Mouse (Mus musculus) lung, postnatal 0 days (tissue): ENCODE data around the gene Cdiptos. TPM values are rescaled to one million over a fixed set of nuclear protein-coding genes. Genes with fewer than 3 reads are reported as not detected.
A peak's percentile ranks its signal among the peaks of the same experiment; 100 is the strongest.

Source experiments
- ATAC-seq: fragments of 200-750 bp; cut with Nextera tagmentation; 2 replicates; pipeline ENCODE4 v1.8.0; 2017; ENCODE audit warnings: moderate library complexity
- DNase-seq: peaks from one replicate; pipeline ENCODE4 v3.0.0-alpha.2; 2016; ENCODE audit warnings: low spot score
- H3K27ac ChIP-seq: fragments of 300-500 bp; sonication (generic); 2 replicates; pipeline ENCODE4 v1.5.1; 2014; ENCODE audit warnings: antibody characterized with exemption, mild to moderate bottlenecking, low read length, mixed read lengths
- H3K27me3 ChIP-seq: fragments of 300-500 bp; sonication (generic); replicated peaks from 2 replicates; pipeline ENCODE4 v1.6.1; 2014; ENCODE audit warnings: low read length, mixed read lengths; ENCODE audit not compliant: insufficient read depth
- H3K36me3 ChIP-seq: fragments of 300-500 bp; sonication (generic); 2 replicates; pipeline ENCODE4 v1.6.1; 2014; ENCODE audit warnings: low read length, mixed read lengths; ENCODE audit not compliant: insufficient read depth
- H3K4me1 ChIP-seq: fragments of 300-500 bp; sonication (generic); 2 replicates; pipeline ENCODE4 v1.6.1; 2014; ENCODE audit warnings: antibody characterized with exemption, low read depth, low read length, mixed read lengths; ENCODE audit not compliant: insufficient read depth
- H3K4me2 ChIP-seq: fragments of 300-500 bp; sonication (generic); replicated peaks from 2 replicates; pipeline ENCODE4 v1.6.1; 2014; ENCODE audit warnings: low read depth, mild to moderate bottlenecking, low read length, moderate library complexity, mixed read lengths
- H3K4me3 ChIP-seq: fragments of 300-500 bp; sonication (generic); 2 replicates; pipeline ENCODE4 v1.5.1; 2014; ENCODE audit warnings: low read depth, low read length
- H3K9ac ChIP-seq: fragments of 300-500 bp; sonication (generic); replicated peaks from 2 replicates; pipeline ENCODE4 v1.6.1; 2014; ENCODE audit warnings: low read depth, mild to moderate bottlenecking
- H3K9me3 ChIP-seq: fragments of 300-500 bp; sonication (generic); 2 replicates; pipeline ENCODE4 v1.6.1; 2016; ENCODE audit warnings: low read length, mixed read lengths
- CTCF ChIP-seq: IDR thresholded peaks from 2 replicates; pipeline ENCODE4 v1.5.1; 2016; ENCODE audit warnings: antibody characterized with exemption, mild to moderate bottlenecking
- EP300 ChIP-seq: IDR thresholded peaks from 2 replicates; pipeline ENCODE4 v1.6.1; 2016; ENCODE audit warnings: antibody characterized with exemption, mild to moderate bottlenecking, control low read depth
- WGBS: fragments of 180-500 bp; shearing (Covaris S2); extraction: QIAGEN DNeasy Blood & Tissue Kit; methylation state at CpG from one replicate; pipeline ENCODE4 v1.1.7; 2014; 5-methylcytosine and 5-hydroxymethylcytosine counted together
- polyA plus RNA-seq: library from polyadenylated mRNA; unstranded; fragments of >200 nt; fragmentation: Nextera tagmentation; extraction: Ambion mirVana; gene quantifications from 2 replicates; pipeline ENCODE4 v1.2.1, GENCODE M21; 2015

Cdiptos gene
- polyA plus RNA-seq, 1 experiment from 2014 or later = 3.3 TPM

GRCm38 (mm10) chr7:126951741-126952140, 24.2 kb downstream of the Cdiptos start:
- Histone ChIP-seq H3K4me2 (no peak overlapping the region), H3K9ac (no peak overlapping the region), H3K4me1 (peaks cover 5% of the 10 kb centered on the region; the same call in 1 of the 2 replicates), H3K27me3 (peaks cover 13% of the 10 kb centered on the region), H3K9me3 (no peaks in the 10 kb centered on the region), H3K27ac (no peak overlapping the region), H3K4me3 (no peak overlapping the region), H3K36me3 (no peaks in the 10 kb centered on the region)
- no peak for TF ChIP-seq EP300
- no peak for TF ChIP-seq CTCF
- WGBS = 15% methylated on average over 4 of the region's 4 CpGs
- no peak for ATAC-seq
- no peak for DNase-seq

- Histone ChIP-seq H3K27ac (no peak overlapping the region), H3K4me1 (peaks cover 5% of the 10 kb centered on the region; the same call in 1 of the 2 replicates), H3K9me3 (no peaks in the 10 kb centered on the region), H3K27me3 (peaks cover 13% of the 10 kb centered on the region), H3K4me2 (no peak overlapping the region), H3K9ac (no peak overlapping the region), H3K36me3 (no peaks in the 10 kb centered on the region), H3K4me3 (no peak overlapping the region)
- ATAC-seq (no peak), DNase-seq (no peak)
- TF ChIP-seq EP300 = no peak
- no peak for TF ChIP-seq CTCF
- WGBS = 6% methylated on average over 26 of the region's 26 CpGs
Measured at GRCm38 (mm10) chr7:126950647-126951615, 25.0 kb downstream of the Cdiptos start.

- Histone ChIP-seq H3K27ac (no peak within 1 kb of the TSS), H3K36me3 (no peaks in the 10 kb centered on the region; the same call in 1 of the 2 replicates), H3K27me3 (peaks cover 13% of the 10 kb centered on the region), H3K9me3 (no peaks in the 10 kb centered on the region), H3K9ac (no peak within 1 kb of the TSS), H3K4me1 (peaks cover 5% of the 10 kb centered on the region; the same call in 1 of the 2 replicates), H3K4me2 (peak within 1 kb of the TSS; percentile 87), H3K4me3 (peak within 1 kb of the TSS; percentile 38)
- 2% methylated on average over 40 of the region's 42 CpGs for WGBS
- peak; percentile 87 for DNase-seq
- no peak for TF ChIP-seq EP300
- peak; percentile 13; the same call in 1 of the 2 replicates for TF ChIP-seq CTCF
- peak; percentile 95 for ATAC-seq
Measured at GRCm38 (mm10) chr7:126949793-126950646, 25.9 kb downstream of the Cdiptos start, which contains the start of gene Sez6l2. Sez6l2 (plus strand) TSS chr7:126950563.

GRCm38 (mm10) chr7:126949403-126949792, 26.5 kb downstream of the Cdiptos start, which contains the start of gene Asphd1:
Asphd1 (minus strand) TSS chr7:126949582.
- Histone ChIP-seq H3K4me2 (peak within 1 kb of the TSS; percentile 87), H3K4me3 (peak within 1 kb of the TSS; percentile 38), H3K27ac (no peak within 1 kb of the TSS), H3K9ac (no peak within 1 kb of the TSS), H3K4me1 (peaks cover 5% of the 10 kb centered on the region; the same call in 1 of the 2 replicates), H3K36me3 (no peaks in the 10 kb centered on the region; the same call in 1 of the 2 replicates), H3K9me3 (no peaks in the 10 kb centered on the region), H3K27me3 (peaks cover 13% of the 10 kb centered on the region)
- DNase-seq = no peak
- 1% methylated on average over 18 of the region's 21 CpGs for WGBS
- TF ChIP-seq CTCF (no peak), EP300 (no peak)
- peak; percentile 2; the same call in 1 of the 2 replicates for ATAC-seq

- H3K4me1 ChIP-seq = peaks cover 5% of the 10 kb centered on the region; the same call in 1 of the 2 replicates
- H3K4me3 ChIP-seq = no peak overlapping the region
- TF ChIP-seq EP300 = no peak
- no peak for TF ChIP-seq CTCF
- DNase-seq = no peak
- H3K4me2 ChIP-seq = no peak overlapping the region
- H3K27ac ChIP-seq = no peak overlapping the region
- H3K9ac ChIP-seq = no peak overlapping the region
- H3K9me3 ChIP-seq = no peaks in the 10 kb centered on the region
- WGBS = 78% methylated on average over 9 of the region's 10 CpGs
- no peak for ATAC-seq
- no peaks in the 10 kb centered on the region; the same call in 1 of the 2 replicates for H3K36me3 ChIP-seq
- H3K27me3 ChIP-seq = peaks cover 13% of the 10 kb centered on the region
Measured at GRCm38 (mm10) chr7:126948626-126949025, 27.3 kb downstream of the Cdiptos start.
